Mouse (Mus musculus): Measurements from ENCODE around the gene 4930404N11Rik.

4930404N11Rik gene

DNA sequence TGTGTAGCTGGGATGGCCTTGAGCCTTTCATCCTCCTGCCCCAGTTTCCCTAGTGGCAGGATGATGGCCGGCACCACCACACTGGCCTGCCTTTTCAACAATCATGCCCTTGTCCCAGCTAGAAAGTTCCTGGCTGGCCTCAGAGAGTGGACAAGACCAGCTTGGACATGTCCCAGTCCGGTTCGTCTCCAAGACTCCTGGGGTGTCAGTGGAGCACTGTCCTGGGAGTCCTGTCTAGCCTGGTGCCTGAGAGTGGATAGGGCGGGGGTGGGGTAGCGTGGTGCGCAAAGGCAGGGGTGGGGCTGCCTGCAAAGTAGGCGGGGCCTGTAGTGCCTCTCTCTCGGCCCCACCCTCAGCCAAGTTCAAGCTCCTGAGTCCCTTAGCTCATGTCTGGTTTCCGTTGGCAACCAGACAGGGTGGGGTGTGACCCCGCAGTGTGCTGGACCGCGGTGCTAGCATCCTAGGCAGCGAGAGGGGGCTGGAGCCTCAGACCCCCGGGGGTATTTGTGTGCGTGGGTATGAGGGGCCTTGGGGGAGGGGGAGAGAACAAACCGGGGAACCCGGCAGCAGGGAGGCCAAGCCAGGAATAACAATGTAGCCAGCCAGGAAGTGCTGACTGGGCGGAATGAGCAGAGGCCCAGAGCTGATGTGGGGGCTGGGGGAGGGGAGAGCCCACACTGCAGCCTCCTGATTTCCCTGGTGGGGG lies 36.1 kb upstream of the 4930404N11Rik start:
- peak; percentile 75 for DNase-seq

DNA sequence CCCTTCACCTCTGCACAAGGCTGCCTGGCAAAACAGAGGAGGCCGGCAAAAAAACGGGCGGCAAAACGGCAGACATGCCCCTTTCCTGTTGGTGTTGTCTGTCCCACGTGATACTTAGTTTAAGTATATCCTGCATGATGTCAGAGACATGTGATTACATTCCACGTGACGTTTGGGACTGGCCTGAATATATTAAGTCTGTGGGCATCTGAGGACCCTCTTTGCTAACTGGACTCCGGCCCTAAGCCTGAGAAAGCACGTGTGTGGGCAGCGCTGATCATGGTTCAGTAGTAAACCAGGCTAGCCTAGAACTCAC lies 35.5 kb upstream of the 4930404N11Rik start:
- DNase-seq, result no peak

DNA sequence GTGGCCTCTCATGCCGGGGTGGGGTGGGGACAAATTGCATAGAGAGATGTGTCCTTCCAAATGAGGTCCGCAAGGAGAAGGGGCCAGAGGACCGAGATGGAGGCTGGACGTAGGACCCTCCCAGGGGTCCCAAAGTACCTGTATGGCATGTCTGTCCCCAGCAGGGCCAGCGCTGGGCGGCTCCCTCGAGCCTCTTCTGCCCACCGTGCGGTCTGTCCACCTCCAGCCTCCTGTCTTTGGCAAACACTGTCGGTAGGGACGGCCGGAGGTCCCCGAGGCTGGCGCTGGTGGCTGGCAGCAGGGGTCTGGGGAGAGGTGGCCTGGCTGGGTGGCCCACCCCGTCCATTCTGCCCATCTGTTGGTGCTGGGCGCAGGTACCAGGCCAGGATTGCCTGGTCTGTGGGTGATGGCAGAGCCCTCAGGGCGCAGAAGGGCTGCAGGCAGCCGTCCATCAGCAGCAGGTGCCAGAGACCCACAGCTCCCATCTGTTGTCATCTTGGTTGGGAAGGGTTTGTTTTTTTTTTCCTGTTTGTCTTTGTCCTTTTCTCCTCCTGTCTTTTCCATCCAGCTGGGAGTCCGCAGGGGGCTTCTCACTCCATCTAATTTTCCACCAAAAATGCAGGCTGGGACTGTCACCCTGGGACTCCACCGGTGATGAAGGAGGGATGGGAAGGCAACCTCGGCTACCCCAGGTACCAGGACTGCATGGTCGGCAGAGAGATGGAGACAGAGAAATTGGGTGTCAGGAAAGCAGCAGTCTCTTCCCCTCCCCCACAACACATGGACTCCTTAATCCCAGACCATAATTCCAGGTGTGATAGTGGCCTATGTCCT lies 35.0 kb upstream of the 4930404N11Rik start:
- no peak for DNase-seq

DNA sequence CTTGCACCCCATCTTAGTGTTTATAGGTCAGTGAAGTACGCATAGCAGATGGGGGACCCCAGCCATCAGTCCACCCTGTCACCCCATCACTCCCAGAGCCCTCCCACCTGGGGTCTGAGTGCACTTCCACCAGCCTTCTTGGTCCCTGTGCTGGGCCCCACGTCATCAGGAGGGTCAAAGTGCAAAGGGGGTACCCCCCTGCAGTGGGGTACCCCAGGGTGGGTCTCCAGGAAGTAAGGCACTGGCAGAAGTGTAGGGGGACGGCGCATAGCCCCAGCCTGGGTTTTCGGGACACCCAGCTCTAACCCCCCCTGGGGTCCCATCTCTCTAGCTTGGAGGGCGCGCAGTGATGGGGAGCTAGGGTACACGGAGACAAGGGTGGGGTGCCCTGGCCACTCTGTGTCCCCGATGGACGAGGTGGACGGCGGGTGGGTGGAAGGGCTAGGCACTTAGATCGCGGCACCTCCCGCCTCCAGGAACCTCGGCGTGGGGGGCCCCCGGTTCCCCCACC lies 34.2 kb upstream of the 4930404N11Rik start:
- no peak for DNase-seq

DNA sequence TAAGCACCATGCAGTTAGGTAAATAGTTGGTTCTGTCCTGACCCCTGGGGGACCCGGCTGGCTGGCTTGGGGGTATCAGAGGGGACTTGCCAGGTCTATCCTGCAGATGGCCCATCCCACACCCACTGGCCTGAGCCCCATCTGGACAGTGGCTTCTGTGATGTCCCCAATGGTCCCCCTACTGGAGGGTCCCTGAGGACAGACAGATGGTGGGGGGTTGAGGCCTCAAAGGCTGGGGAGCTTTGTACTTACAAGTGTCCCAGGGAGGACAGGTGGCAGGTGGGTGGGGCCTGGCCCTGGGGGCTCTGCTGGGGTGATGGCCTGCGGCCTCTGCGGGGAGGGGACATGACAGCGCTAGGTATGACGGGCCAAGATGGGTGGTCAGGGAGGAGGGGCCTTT lies 33.7 kb upstream of the 4930404N11Rik start:
- no peak for DNase-seq

DNA sequence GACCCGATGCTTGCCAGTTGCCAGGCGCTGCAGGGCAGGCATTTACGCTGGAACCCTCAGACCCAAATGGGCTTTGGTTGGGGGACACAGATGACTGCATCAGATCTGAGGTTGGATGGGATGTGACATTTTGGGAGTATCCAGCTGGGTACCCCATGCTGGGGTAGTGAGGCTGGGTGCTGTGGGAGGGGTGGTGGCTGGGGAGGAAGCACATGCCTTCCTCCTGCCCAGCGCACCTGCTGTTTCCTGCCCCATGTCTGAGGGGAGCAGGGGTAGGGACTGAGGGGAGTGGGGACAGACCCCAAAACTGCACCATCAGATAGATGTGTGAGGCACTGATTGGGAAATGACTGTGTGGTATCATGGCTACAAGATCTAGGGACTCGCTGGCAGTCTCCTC lies 31.1 kb upstream of the 4930404N11Rik start:
- DNase-seq, result no peak

DNA sequence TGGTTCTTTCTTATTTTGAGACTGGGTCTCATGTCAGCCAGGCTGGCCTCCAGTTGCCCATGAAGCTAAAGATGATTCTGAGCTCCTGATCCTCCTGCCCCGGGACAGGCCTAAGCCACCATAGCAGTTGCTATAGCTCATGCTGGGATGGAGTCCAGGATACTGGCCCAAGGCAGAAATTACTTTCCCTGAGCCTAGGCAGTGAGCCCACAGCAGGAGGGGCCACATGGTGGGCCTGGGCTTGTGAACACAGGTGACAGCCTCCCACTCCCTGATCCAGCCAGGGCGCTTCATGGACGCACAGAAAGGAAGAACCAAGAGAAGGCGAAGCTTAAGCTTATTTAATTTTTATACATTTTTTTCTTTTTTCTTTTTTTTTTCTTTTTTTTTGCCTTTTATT lies 30.2 kb upstream of the 4930404N11Rik start:
- no peak for DNase-seq

DNA sequence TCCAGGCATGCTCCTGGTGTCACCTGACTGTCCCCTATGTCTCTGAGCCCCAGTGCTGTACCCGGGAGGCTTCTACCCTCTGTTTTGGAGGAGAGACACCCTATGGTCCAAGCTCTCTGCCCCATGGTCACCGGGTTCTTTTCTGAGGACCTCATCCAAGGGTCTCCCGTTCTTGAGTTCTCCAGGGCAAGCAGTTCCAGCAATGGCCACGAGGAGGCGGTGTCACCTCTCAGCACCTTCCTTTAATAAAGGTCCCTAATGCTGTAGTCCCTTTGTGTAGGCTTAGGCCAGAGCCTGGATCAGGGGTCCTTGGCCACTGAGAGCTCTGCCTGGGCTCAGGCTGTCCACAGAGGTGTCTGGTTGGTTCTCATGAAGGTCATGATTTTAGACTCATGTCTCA lies 29.5 kb upstream of the 4930404N11Rik start:
- DNase-seq, result peak; percentile 77

DNA sequence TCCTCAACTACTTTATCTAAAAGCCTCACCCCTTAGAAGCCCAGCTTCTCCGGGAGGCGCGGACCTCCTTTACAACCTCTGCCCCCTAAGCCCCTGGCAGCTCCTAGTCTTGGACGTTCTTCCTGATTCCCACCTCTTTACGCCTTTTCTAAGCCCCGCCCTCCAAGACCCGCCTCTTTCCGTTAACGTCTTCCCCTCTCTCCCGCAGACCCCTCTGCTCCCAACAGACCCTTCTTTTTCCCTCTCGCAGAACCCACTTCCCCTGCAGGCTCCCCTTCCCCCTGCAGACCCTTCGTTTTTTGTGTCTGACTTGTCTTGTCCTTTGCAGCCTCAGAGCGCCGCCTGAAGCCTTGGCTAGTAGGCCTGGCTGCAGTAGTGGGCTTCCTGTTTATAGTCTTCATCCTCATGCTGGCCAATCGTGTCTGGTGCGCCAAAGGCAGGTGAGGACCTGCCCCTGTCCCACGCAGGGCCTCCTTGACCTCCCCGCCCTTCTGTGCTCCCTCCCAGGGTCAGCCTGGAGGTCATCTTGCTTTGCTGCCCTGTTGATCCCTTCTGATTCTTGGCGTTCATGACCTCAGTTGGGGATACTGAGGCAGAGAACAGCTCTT lies 27.9 kb upstream of the 4930404N11Rik start:
- DNase-seq, result peak; percentile 64

DNA sequence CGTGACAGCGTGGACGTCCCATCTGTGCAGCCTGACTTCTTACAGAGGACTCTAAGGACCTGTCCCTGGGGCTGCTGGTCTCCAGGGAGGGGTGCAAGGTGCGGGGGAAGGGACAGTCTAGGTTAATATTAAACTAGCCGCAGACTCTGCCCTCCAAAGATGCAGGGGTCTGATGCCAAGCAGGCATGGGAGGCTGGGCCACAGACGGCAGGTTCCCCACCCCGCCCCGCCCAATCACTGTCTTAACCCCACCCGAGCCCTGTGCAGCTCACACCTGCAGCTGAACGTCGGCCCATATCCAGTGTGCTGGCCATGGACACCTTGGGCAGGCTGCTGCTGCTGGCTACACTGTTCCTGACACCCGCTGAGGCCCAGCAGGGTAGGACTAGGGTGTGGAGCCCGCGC lies 27.2 kb upstream of the 4930404N11Rik start, which contains the start of gene Smim24:
Gene Smim24 (plus strand): TSS at position 271 of the 405 bp plus-strand sequence.
- peak; percentile 89 for DNase-seq

DNA sequence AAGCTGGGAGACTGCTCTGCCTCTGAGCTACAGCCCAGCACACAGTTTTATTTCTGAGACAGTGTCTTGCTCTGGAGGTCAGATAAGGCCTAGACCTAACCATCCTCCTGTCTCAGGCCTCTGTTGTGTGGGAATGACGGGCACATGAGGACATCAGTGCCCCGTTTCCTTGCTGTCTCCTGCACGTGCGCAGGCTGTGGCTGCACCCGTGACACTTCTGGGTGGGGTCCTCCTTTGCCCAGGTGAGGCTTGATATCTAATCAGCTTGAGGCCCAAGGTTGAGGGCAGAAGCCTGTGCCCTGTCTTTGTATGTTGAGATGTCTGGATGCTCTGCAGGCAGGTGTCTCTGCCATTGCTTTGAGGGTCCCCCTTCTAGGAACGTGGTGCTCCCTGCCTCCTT lies 26.7 kb upstream of the 4930404N11Rik start:
- no peak for DNase-seq

DNA sequence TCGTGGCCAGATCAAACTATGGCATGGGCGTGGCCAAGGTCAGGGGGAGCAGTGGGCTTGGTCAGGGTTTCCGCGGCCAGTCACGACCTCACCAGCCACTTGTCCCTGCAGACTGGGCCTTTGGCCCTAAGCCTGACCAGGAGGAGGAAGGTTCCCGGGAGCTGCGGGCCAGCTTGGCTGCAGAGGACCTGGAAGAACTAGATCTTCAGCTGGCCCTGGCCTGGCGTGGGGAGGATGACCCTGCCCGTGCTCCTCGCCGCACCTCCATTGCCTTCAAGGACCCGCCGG lies 25.0 kb upstream of the 4930404N11Rik start:
- no peak for DNase-seq

DNA sequence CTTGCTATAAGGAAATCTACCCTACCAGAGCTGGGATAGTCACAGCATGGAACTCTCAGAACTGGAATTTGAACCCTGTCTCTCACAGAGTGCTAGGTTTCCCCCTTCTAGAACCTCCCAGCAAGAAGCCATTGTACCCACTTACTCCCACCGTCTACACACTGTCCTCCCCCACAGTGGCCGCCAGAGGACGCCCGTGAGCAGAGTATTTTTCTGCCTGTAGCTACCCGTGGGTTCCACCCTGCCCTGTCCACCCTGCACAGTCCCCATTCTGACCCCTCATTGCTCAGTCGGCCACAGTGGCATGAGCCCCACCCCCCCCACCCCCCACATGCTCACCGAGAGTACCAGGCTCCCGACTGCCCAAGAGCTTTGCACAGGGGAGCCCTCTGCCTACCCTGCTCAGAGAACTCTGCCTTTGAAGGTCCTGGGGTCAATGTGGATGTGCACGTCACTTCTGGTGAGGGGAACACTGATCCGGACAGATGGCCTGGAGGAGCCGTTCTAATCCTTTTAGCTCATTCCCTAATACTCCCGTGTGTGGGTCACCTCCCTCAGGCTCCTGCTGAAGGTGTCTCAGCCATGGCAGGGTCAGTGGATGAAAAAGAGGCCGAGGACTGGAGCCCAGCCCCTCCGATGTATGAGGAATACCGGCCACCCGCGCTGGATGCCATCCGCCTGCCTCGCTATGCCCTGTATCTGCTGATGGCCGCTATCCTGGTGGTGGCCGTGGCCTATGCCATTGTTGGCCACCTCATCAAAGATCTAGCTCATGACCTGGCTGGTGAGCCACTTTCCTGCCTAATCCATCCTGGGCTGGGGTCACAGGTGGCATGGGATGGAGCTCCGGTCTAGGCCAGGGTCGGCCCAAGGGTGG lies 24.4 kb upstream of the 4930404N11Rik start:
- peak; percentile 80 for DNase-seq

DNA sequence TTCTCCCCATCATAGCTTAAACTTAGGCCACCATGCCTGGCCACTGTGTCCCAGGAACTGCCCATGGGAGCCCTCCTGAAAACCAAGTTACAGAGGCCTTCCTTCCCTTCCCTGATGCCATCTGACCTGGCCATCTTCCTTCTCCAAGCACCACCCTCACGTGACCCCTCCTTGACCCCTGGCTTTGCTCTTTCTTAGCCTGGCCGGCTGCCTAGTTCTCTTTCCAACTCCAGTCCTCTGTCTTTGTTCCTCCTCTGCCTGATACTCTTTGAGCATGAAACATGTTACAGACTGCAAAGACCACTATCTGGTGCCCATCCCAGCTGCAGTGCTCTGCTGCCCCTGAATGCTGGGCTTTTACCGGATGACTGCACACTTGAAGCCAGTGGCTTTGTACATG lies 23.8 kb upstream of the 4930404N11Rik start:
- peak; percentile 75 for DNase-seq

DNA sequence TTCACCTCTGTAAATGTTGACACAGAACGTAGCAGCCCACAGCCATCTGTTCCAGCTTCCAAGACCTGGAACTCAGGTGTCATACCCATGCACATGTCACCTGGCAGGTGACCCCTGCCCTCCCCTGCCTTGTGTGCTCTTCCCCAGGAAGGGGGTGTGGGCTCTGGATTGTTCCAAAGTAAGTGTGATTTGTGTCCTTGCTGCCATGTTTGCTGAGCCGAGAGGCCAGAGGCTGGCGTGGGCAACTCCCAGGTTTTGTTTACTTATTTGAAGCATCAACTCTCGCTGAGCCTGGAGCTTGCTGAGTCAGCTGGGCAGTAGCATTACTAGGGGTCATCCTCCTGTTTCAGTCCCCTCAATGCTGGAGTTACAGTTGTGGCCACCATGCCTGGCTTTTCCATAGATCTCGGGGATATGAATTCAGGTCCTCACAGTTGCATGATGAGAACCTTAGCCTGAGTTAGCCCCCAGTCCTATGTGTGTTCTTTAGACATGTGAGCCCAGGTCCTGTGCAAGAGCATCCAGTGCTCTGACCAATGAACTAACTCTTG lies 23.0 kb upstream of the 4930404N11Rik start, which contains the start of gene Gm48552:
Gene Gm48552 (plus strand): TSS at position 501 of the 551 bp plus-strand sequence.
- DNase-seq, result no peak

DNA sequence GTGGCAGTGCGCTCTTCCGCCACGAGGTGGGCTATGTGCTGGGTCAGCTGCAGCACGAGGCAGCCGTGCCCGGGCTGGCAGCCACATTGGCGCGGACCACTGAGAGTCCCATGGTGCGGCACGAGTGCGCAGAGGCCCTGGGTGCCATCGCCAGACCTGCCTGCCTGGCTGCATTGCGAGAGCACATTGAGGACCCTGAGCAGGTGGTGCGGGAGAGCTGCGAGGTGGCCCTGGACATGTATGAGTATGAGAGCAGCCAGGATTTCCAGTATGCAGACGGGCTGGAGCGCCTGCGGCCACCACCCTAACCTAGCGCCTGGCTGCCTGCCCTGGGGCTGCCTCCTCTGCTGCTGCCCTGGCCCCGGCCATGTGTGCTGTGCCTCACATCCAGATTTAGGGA lies 22.1 kb upstream of the 4930404N11Rik start:
- no peak for DNase-seq

DNA sequence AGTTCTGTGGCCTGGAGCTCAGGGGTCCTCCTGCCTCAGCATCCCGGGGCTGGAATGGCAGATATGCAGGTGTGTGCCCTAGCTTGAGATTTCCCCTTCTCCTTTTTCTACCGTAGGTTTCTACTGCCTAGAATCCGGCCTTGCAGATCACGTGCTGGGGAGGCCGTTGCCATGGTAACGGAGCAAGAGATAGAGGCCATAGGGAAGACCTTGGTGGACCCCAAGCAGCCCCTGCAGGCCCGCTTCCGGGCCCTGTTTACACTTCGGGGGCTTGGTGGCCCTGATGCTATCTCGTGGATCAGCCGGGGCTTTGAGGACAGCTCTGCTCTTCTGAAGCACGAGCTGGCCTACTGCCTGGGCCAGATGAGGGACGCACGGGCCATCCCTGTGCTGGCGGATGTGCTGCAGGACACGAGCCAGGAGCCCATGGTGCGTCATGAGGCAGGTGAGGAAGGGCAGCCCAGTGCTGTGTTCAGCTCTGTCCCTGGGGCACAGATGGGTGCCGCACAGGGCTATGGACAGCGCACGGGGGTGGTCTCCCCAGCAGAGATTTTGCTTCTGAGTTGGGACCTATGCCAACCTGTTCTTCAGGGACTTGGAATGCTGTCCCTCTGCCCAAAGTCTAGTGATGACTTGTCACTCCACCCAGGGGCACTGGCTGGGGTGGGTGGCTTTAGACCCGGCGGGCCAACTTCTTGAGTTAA lies 20.1 kb upstream of the 4930404N11Rik start:
- DNase-seq, result no peak

DNA sequence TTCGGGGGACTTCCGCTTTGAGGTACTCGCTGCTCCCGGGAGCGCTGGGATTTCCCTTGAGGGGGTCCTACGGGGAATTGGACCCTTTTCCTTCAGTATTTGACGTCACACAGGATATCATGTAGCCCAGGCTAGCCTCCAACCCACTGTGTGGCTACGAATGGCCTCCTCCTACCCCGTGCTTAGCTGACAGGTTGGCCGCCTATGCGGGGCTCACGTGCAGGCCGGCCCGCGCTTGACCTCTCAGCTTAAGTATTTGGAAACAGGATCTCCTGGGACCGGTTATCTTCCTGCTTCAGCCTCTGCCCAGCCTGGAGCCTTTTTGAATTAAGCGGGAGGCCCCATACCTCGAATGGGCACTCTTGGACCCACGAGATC lies 19.0 kb upstream of the 4930404N11Rik start:
- DNase-seq, result no peak

DNA sequence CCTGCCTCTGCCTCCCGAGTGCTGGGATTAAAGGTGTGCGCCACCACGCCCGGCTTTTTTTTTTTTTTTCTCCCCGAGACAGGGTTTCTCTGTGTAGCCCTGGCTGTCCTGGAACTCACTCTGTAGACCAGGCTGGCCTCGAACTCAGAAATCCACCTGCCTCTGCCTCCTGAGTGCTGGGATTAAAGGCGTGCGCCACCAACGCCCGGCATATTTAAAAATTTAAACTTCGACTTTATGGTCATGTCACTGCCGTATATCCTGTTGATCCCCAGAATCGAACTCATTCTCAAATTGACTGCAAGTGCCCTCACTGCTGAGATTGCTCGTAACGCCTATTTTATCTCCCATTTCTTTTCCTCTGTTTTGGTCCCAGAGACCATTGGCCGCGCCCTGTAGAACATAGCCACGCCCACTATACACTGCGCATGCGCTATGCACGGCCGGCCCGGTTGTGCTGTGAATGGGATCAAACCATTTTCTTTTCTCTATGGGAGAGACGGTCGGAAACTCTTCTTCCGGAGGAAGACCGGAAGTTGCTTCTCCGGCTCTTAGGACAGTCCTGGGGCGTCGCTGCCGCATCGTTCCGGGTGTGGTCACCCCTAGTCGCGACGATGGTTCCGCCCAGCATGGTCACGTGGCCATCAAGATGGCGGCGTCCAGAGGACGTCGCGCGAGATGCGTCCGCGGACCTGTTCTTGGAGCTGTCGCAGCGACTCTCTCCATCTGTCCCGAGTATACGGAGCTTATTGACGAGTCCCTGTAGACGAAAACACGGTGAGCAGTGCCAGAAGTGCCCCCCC lies 18.4 kb upstream of the 4930404N11Rik start, which contains the start of the genes Dohh and Gm48551:
Gene Dohh (plus strand): TSS at position 627 of the 803 bp plus-strand sequence.
Gene Gm48551 (plus strand): TSS at position 665 of the 803 bp plus-strand sequence.
- peak; percentile 99 for DNase-seq

DNA sequence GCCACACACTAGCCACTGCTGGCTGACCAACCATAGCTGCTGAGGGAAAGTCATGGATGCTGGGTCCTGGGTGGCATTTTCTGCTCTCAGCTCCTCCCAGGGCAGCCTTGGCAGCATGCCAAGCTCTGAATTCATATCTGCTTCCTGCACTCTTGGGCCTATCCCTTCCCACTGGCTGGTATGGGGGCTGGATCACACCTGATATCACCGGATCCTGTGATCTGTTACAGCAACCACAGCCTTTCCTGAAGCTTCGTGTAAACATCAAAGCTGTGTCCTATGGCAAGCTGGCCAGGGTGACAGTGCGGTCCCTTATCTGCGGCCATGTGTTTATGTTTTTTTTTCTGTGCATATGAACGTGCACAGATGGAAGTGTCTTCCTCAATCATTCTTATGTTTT lies 16.4 kb upstream of the 4930404N11Rik start:
- no peak for DNase-seq
